Mouse (Mus musculus) forelimb bud, embryonic 11.5 days (tissue): ENCODE data around the gene Olfr373.

ENCODE experiments used
- DNase-seq: peaks from one replicate; pipeline ENCODE4 v3.0.0-alpha.2; 2012; ENCODE audit warnings: low read depth, low spot score

Gene Olfr373

GRCm38 (mm10) chr8:72133507-72133906 lies 50.5 kb downstream of the Olfr373 start:
- DNase-seq, result no peak

GRCm38 (mm10) chr8:72134756-72135445 lies 51.9 kb downstream of the Olfr373 start, which contains the start of gene Tpm4:
TSS of gene Tpm4 (plus strand) at chr8:72134975.
- DNase-seq, result peak; percentile 58

DNA sequence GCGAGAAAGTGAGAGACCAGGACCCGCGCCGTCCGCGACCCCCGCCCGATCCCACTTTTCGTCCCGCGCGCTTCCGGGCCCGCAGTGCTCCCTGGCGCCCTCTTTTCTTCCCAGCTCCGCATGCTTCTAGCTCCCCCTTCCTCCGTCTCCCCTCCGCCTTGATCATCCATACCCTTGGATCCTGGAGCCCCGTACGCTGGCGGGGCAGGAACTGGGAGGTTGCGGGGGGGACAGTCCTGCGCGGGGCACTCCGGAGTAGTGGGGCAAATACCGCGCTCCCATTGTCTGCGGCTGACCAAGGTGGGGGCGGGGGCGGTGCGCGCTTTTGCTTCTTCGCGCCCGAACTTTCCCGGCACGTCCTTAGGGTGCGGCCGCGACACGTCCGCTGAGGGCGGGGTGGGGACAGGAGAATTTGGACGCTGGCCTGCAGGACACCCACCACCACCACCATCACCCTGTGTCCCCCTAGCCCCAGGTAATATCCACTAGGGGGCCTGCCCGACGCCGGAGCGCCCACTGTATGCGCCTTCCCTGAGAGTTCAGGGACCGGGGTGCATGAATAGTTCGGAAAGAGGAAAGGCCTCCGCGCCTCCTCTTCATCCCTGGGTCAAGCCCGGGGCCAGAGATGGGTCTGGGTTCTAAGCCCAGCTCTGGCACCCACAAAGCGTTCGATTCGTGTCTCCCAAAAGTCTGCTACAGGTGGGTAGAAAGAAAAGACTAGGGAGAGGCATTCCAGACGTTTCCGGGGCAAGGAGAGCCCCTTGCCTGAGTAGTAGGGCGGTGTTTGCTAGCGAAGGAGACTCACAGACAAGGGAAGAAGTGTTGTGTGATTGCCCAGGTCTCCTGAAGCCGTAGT lies 52.7 kb downstream of the Olfr373 start:
- peak; percentile 34 for DNase-seq

DNA sequence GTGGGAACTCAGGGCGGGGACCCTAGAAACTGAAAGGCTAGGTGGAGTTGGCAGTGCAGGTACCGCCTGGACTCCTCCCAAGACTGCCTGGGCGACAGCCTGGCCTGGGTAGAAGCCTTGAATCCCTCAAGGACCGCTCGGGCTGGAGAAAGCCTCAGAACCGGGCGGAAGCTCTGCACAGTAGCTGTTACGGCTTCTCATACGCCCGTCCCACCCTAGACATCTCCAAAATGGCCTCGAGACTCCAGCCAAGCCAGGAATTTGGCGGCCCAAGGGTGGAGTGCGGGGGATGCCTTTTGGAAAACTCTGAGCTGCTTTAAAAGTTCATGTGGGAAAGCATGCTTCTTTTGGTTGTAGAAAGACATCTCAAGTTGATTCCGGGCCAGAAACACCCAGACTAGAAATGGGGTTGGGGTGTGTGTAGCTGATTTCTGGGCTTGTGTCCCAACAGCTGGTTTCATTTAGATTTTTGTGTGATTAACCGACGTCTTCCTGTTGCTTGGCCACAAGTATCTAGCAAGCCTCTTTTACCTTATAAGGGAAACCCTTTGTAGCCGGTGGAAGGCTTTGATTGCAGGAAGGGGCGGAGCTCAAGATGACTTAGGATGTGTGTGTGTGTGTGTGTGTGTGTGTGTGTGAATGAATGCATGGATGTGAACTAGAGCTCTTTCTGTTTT lies 53.5 kb downstream of the Olfr373 start:
- DNase-seq, result peak; percentile 81

DNA sequence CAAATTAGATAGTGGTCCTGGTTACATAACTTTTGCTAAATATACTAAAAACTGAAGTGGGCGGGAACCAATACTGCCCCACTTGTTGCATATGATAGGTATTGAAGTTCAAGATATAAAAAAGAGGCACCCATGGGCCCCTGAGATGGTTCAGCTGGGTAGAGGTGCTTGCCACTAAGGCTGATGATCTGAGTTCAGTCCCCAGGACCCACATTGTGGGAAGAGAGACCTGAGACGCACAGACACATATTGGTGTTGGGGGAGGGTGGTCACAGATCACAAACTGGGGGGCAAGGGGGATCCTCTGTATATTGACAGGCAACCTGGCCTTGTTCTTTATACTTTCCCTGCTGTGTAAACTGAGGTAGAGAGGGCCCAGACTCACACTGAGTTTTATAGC lies 54.5 kb downstream of the Olfr373 start:
- DNase-seq, result no peak

DNA sequence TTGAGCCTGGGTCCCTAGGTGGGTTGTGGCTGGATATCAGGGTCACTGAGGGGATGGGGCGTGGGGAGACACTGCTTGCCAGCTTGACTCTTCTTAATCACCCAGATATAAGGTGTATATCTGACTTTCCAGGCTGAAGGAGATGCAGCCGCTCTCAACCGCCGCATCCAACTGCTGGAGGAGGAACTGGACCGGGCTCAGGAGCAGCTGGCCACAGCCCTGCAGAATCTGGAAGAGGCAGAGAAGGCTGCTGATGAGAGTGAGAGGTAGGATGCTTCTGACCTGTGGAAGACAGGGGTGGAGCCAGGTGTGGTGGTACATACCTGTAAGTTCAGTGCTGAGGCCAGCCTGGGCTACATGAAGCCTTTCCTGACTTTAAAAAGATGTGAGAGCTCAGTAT lies 55.5 kb downstream of the Olfr373 start:
- DNase-seq, result no peak

- DNase-seq, result no peak
Observed at GRCm38 (mm10) chr8:72143256-72143824, 60.4 kb downstream of the Olfr373 start.

DNA sequence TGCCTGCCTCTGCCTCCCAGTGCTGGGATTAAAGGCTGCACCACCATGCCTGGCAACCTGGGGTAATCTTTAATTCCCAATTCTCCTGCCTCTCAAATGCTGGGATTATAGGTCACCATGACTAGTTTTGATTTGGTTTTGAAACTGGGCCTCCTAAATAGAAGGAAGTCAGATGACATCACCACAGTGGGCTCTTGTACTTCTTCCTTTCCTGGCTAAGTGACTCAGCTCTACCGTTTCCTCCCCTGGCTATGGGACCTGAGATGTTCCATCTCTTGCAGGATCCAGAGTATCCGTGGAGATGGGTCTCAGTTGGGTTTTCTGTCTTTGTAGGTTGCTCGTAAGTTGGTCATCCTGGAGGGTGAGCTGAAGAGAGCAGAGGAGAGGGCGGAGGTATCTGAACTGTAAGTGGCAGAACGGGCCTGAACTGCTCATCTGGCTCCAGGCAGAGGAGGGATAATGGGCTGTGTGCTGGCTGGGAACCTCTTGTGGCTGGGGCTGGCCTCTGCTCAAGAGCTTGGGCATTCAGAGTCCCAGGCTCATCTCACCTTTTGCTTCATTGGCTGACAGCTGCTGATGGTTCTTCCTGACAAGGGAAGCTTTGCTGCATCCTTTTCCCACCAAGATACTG lies 61.5 kb downstream of the Olfr373 start:
- DNase-seq, result no peak

DNA sequence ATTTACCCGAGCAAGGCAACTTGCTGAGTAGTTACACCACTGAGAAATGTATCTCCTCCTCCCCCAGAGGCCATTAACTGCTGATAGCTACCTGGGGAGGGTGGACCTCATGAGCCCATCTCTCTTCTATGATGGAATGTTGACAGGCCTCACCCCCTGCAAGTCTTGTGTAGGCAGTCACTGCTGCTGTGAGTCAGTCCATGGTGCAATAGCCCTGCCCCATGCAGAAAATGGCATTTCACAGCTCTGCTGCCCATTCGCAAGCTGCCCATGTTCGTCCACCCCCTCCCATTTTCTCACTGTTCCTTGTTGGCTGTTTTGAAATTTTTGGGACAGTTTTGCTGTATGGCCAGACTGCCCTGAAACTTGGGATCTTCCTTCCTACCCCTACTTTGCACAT lies 62.5 kb downstream of the Olfr373 start:
- no peak for DNase-seq

DNA sequence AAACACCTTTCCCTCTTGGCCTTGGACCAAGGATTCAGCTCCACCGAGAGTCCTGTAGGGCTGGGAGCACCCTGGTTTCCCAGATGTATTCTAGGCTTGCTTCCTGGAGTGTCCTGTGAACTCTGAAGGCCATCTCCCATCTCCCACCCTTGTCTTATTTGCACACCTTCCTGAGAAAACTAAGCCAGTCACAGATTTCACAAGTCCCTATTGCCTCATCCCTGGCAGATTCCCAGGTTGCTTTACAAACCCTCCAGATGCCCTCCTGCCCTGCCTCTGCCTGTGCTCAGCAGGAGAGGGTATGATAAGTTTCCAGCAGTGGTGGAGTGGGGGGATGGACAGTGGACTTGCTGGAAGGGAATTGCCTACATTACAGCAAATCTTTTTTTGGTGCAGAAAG lies 63.1 kb downstream of the Olfr373 start:
- no peak for DNase-seq

GRCm38 (mm10) chr8:72146556-72146955 lies 63.6 kb downstream of the Olfr373 start:
- DNase-seq, result no peak

DNA sequence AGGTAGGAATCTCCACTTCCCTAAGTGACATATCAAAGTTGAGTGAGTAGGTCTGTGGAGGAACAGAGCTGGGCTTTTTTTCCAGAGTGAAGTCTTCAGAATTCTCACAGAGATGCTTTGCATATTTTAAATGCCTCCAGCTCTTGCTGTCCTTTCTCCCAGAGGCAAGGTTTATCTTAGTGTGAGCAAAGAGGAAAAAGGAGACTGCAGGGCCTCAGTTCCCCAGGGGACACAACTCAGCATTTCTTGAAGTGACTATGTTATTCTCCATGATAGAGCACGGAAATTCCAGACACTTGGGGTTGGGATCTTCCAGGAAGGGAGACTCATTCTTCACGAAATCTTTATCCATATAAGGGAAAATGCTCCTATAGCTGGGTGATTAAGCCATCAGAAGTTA lies 64.3 kb downstream of the Olfr373 start:
- no peak for DNase-seq

DNA sequence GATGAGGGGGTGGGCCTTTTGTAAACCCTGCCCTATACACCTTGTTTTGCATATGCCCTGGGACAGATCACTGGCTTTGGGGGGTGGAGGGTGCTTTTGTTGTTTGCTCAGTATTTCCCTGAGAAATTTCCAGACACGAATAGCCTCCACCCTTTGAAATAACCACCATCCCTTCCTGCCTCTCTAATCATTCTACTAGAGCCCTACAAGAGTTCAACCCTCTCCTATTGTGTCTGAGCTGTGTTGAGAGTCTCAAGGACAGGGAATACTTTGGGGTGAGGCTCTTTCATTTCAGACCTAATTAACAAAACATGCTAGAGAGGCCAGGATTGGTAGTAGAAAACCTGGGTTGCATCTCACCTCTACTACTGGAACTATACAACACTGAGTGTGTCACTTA lies 66.1 kb downstream of the Olfr373 start:
- DNase-seq, result no peak

- DNase-seq, result no peak
Observed at GRCm38 (mm10) chr8:72151418-72152078, 68.6 kb downstream of the Olfr373 start.
